Mouse (Mus musculus): ENCODE data around the gene Cnih3.

The Cnih3 gene

DNA sequence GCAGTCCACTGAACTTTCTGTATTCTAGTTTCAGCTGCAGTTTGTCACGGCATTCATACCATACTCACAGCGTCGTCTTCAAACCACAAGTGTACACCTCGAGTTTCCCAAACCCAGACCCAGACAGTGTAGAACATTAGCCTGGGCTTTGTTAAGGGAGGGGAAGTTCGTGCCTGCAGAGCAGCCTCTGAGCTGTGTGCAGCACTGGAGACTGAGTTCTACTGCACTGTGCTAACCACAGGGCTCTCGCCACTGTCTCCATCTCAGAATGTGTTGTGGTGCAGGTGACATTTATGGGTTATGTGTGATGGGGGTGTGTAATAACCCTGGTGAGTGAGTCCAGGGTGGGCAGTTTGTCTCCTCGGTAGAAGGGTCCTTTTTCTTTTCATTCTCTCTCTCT lies 104.5 kb downstream of the Cnih3 start:
- DNase-seq = no peak

DNA sequence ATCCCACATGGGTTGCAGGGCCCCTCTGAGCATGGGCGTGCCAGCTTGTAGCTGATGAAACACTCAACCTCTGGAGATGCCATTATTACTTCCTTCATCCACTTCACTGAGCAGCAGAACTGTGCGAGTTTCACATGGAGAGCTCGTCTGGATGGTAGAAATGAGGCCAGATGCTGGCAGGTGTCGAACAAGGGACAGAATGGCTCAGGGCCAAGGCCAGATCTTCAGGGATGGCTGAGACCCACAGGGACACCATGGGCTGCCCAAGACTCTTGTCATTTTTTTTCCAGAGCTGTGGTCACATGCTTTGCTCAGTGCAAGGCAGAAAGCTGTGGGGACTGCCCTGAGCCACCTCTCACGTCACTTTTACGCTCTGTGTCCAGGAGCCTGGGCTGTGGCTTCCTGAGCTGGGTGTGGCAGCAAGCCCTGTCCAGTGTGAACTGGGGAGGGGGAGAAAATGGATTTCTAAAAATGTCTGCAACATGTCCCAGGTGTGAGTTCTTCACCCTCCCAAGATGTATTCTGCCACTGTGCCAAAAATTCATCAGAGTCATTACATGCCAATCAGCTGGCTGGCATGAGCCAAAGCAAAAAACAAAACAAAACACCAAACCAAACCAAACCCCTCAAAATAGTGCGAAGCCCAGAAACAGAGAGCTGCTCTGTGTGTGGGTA lies 107.1 kb downstream of the Cnih3 start:
- no peak for DNase-seq

DNA sequence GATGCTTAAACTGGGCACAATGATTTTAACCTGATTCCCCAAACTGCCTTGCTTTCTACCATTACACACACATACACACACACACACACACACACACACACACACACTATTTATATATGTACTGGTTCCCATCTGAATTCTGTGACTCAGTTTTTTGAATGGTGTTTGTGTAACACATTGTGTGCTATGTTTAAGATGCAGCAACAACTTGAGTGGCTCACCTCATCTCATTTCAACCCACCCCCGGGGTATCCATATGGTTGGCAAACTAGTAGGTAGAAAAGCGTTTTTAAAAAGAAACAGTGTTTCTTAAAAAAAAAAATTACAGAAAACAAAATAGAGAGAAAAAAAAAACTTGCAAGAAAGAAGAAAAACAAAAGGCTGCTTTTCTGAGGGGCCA lies 107.9 kb downstream of the Cnih3 start:
- no peak for DNase-seq

DNA sequence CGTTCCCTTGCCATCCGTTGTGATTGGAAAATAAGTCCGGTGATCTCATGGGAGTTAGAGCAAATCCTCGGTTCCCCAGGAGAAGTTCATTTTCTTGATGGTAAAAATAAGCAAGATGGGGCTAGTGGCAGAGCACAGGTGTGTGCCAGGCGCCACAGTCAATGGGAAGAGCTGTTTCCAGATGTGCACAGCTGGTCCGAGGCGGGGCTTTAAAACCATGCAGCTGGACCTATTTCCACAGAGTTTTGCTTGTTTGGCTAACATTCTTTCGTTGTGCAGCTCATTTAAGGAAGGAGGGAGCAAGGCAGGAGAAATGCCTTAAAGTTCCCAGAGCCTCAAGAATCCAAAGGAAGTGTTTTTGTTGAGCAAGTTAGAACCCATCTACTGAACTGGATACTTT lies 109.1 kb downstream of the Cnih3 start:
- no peak for DNase-seq

DNA sequence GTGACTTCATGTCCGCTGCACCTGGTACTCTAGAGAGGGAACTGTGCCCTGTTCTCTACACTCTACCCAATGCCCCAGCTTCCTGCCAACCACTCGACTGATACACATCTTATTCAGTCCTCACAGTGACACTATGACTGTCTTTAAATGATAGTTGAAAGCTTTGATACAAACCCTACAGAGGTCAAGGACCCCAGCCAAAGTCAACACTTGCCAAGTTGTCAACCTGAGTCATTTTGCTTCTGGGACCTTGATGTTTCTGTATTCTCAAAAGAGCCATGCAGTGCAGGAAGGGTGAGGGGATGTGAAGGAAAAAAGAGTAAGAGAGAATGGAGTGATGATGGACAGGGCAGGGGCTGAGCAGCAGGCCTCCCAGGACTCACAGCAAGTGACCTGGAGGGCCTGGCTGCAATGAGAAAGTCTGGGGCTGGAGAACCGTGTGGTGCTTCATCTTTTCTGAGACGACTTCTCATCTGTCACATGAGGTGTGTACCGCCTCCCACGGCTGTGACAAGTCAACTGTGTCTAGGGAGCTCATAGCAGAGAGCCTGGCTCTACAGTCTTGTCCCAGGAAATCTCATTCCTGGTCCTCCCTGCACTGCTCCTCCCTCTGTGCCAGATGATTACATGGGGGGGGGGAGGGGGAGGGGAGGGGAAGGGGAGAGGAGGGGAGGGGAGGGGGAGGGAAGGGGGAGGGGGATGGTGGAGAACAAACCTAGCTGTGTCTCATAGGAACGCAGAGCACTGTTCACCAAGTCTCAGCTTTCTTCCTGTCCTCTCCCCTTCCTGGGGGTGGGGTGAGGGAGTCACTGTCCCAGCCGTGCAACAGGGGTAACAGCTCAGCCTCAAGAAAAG lies 109.8 kb downstream of the Cnih3 start:
- no peak for DNase-seq

DNA sequence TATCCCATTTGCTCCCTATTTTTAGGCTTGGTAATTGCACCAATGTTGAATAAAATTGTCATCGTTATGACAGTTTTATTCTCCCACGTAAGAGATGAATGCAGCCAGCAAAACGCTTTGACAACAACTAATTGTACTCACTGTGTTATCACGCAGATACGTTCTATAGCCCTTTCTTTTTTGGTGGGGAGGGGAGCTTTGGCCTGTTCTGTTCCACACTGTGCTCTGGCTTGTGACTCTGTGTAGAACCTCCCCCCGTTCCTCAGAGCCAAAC lies 110.4 kb downstream of the Cnih3 start:
- no peak for DNase-seq

DNA sequence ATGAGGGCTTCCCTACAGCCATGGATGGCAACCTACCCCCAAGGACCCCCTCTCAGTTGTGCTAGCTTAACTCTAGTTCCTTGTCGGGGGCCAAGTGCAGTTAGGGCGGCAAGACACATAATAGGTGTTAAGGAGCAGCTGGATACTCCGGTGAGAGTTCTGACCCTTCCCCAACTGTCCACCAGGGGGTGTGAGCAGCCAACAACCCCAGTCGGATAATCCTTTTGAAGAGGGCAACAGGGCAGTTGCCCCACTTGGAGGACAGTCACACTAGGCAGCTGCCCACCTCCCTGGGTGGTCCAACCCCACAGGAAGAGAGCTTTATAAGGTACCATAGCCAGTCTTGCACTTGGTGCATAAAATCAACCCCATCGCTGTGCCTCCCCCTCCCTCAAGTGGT lies 112.6 kb downstream of the Cnih3 start:
- no peak for DNase-seq

DNA sequence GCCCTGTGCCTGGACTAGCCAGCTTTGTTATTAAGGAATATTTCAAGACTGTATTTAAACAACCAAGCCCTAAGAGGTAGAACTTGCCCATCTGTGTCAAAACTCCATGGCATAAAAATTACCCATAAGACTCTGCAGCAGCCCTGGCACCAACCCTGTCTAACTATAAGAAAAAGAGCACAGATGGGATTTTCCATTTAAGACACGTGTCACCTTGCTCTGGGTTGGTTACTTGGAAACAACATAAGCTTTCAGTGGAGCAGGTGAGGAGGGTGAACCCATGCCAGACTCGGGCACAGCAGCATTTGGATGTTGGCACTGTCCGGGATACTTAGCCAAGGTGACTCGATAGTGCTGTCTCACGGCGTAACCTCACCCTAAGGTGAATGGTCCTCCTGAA lies 113.6 kb downstream of the Cnih3 start:
- no peak for DNase-seq

DNA sequence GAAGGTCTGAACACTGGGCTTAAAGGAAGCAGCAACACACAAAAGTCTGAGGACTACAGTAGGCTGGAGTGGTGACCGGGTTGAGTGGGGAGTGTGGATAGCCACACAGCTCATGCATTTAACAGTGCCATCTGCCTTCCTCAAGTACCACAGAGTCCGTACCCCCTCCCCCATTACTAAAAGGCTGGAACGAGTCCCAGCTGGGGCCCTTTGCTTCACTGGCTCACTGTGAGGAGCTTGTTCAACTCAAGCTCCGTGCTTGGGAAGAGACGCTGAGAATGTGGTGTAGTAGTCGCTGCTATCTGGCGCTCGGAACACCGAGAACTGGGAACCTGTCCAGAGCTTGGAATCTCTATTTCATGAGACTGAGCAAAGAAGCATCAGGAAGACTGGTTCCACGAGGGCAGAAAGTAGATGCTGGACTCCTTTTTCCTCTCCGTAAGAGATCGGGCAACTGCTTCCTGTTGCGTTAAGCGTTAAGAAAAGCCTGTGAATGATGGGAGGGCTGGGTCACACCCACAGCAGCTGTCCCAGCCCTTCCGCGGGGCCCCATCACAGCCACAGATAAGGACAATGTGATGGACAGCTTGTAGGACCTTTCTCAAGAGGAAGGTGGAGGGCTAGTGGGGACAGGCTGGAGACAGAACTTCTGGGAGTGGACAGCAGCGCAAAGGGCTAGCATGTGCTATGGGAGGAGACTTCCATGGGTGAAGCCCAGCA lies 114.3 kb downstream of the Cnih3 start:
- DNase-seq = no peak

DNA sequence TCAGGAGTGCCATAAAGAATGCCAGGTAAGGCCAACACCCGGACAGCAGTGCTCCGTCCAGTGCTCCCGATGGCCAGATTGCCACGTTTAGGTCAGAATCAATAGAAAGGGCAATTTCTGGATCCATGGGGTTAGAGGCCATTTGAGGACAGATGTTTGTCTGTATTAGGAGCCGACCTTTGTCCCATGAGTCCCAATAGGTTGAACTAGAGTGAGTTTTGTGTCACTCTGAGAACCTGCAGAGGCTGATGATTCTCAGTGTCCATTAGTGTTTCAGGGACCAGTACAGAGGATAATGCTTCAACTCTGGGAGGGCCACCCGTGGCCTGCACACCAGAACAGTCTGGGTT lies 114.9 kb downstream of the Cnih3 start:
- DNase-seq = no peak

DNA sequence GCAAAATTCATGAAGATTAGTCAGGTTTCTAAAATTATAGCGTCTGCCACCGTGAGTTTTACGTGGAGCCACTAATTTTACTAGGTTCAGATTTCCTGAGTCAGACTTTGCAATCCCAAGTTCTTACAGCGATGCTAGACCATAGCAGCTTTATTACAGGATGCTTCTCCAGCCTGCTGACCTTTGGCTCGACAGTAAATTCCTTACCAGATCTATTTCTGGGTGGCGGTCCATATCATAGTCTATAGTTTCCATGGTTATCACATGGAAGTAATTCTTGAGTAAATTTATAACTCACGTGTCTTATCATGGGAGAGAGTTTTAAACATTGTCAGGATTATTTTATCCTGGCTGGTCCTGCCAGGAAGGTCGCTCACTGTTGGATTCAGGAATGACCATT lies 117.0 kb downstream of the Cnih3 start:
- no peak for DNase-seq

DNA sequence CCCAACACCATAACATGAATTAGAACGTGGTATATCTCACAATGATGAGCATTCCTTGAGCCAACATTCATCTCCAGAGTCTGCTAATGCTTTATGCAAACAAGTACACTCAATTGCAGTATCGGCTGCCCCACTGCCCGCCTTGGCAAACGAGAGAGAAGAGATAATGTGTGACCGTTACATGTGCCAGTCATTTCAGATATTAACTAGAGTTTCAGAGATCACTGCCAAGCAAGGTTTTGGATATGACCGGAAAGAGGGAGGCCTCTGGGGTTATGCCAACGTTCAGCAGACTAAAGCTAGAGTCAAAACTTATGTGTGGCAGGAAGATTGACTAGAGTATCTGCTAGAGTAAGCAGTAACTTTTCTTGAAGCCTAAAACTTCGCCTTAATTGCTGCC lies 123.7 kb downstream of the Cnih3 start:
- peak; percentile 14 for DNase-seq

DNA sequence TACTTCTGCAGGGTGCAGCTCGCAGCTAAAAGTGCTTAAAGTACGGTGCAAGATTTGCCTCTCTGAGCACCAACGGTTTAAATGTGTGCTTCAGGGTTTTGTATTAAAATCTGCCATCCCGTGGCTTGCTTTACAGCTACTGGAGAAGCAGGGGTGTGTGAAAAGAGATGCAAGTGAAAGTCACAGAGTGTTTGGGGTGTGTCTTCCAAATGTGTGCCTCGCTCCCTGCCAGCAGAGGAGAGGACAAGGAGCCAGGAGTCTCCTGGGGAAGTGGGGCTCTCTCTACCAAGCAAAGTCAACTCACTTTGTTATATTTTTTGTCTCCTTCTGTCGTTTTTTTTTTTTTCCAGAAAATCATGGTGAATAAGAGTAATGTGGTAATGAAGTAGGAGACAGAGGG lies 124.1 kb downstream of the Cnih3 start:
- DNase-seq = no peak

DNA sequence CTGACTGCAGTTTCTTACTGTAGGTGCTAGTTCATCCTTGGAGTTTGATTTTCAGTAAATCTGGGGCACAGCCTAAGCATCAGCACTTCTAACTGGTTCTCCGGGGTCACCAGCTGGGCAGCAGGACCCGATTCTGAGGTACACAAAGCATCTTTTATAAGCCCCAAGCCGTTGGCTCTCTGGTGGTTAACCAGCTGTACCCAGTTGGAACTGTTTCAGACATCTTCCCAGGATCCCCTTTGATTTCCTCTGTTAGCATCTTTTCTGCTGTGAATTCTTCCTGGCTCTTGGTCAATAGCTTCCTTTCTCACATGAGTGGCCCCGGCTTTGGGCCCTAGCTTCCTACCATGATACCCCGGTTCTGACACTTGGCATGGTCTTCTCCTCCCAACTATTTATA lies 132.3 kb downstream of the Cnih3 start:
- DNase-seq = no peak

DNA sequence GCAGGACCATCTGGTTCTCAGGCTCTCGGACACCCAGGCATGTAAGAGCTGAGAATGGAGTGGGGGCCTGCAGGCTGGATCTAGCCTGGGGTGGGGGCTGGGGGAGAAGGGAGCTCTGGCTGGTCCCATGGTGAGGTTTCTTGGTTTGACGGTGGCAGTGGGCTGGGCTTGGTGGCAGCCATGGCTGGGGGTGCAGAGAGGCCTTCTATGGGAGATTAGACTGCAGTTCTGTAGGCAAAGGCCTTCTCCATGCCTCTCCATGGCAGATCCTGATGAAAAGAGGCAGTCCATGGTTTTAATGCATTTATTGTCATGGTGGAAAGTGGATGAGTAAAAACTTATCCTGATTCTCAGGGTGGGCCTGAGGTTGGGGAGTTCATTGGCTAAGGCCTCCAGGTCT lies 151.0 kb downstream of the Cnih3 start:
- DNase-seq = no peak

DNA sequence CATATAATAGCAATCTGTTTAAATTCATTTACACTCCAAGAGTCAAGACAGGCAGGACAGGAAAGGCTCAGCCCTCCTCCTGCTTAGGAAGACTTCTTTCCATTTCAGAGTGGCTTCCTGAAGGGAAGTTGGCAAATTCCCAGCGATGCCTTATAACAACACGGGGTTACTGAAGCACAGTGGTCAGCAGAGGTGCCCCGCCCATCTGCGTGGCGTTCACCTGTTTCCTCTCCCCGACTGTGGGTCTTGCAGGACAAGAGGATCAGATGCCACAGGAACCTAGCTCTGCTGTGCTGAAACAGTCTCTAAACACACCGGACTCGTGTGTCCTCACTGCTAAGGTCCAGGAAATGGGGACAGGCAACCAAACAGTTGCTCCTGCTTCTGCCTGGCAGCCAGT lies 152.9 kb downstream of the Cnih3 start:
- no peak for DNase-seq

Data from kidney, adult 11 months (tissue).